Mouse (Mus musculus): ENCODE results near the gene Frmd4b. TPM values are rescaled to one million over a fixed set of nuclear protein-coding genes. Genes with fewer than 3 reads are reported as not detected.
A peak's percentile ranks its signal among the peaks of the same experiment; 100 is the strongest.
"Not testable (repeated sequence)": the region's sequence is repeated elsewhere in the genome, so short reads cannot be mapped to it uniquely, and the experiment has no call there.

The Frmd4b gene
- polyA plus RNA-seq, 1 experiment from 2014 or later, result 27.1 TPM

GRCm38 (mm10) chr6:97431309-97432004 lies 185.9 kb downstream of the Frmd4b start:
- ATAC-seq, result no peak
- Histone ChIP-seq H3K4me1 (replicated peaks) (peaks cover 8% of the 10 kb centered on the region), H3K27ac (no peak overlapping the region), H3K4me2 (replicated peaks) (no peak overlapping the region), H3K9ac (replicated peaks) (no peak overlapping the region), H3K36me3 (no peaks in the 10 kb centered on the region), H3K27me3 (no peaks in the 10 kb centered on the region), H3K4me3 (replicated peaks) (no peak overlapping the region), H3K9me3 (no peaks in the 10 kb centered on the region)
- WGBS, result 87% methylated on average over 10 of the region's 10 CpGs

GRCm38 (mm10) chr6:97430519-97430918 lies 186.8 kb downstream of the Frmd4b start:
- Histone ChIP-seq H3K4me1 (replicated peaks) (0 out of 2 replicates have a peak, but pooled peaks cover 3% of the 10 kb centered on the region), H3K36me3 (no peaks in the 10 kb centered on the region), H3K9me3 (no peaks in the 10 kb centered on the region), H3K4me2 (replicated peaks) (no peak overlapping the region), H3K27me3 (no peaks in the 10 kb centered on the region), H3K4me3 (replicated peaks) (no peak overlapping the region), H3K27ac (no peak overlapping the region), H3K9ac (replicated peaks) (no peak overlapping the region)
- 81% methylated on average over 6 of the region's 6 CpGs for WGBS
- ATAC-seq, result no peak

DNA sequence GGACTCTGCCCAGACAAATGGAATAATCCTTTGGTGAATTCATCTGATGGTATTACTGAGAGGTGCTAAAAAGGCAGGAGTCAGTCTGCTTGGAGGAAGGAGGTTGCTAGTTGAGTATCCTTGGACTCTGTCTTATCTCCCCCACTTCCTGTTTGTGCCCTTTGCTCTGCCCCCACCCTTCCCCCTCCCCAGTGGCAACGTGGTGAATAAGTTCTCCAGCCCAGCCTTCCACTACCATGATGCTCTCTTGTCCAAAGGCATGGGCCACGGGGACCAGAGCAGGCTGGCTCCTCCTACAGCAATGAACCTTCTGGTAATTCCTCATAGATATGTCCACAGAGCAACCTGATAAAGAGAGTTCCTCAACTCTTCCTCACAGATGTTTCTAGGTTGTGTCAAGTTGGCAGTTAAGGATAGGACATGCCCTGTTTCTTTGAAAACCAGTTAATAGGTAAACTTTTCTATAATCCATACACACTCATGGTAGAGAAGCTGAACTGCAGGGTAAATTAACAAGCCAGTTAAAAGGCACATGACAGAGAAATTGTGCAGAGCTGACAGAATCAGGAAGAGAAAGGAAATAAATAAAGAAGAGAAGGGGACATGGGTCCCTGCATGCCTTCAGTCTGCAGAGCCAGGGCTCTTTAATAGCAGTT lies 187.5 kb downstream of the Frmd4b start:
- Histone ChIP-seq H3K9ac (replicated peaks) (no peak overlapping the region), H3K4me2 (replicated peaks) (no peak overlapping the region), H3K36me3 (no peaks in the 10 kb centered on the region), H3K27ac (no peak overlapping the region), H3K9me3 (no peaks in the 10 kb centered on the region), H3K27me3 (no peaks in the 10 kb centered on the region), H3K4me3 (replicated peaks) (no peak overlapping the region), H3K4me1 (replicated peaks) (0 out of 2 replicates have a peak, but pooled peaks cover 2% of the 10 kb centered on the region)
- 52% methylated on average over 2 of the region's 2 CpGs for WGBS
- ATAC-seq, result no peak

DNA sequence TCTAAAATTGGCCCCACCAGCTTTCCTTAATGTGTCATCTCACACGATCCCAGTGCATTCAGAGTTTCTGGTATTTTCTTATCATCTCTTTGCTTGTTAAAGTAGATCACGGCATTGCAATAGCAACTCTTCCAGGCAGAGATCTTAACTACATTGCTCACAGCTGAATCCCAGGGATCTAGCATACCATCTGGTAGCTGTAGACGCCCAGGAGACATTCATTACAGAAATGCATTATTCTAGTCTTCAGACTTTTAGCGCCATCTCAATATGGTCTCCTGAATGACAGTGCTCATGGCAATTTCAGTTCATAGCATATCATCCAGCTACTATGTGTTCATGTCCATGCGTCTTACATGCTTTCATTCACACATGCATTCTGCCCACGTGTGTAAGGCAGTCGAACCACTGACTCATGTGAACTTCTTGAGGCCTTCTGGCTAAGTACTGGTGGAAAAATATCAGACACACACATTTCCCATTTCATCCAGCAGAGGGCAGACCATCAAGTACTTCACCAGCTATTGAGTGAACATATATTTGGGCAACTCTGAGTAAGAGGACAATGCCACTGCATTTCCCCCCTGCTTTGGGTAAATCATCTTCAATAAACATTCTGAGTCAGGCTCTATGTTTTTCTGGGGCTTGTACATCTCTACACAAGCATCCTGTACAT lies 197.4 kb downstream of the Frmd4b start:
- no peak overlapping the region for H3K9ac ChIP-seq (replicated peaks)
- H3K9me3 ChIP-seq, result no peaks in the 10 kb centered on the region
- no peak overlapping the region for H3K4me3 ChIP-seq (replicated peaks)
- no peaks in the 10 kb centered on the region for H3K27me3 ChIP-seq
- no peak overlapping the region for H3K4me2 ChIP-seq (replicated peaks)
- H3K27ac ChIP-seq, result no peak overlapping the region
- 72% methylated on average over 7 of the region's 7 CpGs for WGBS
- ATAC-seq, result no peak
- no peaks in the 10 kb centered on the region for H3K36me3 ChIP-seq
- no peaks in the 10 kb centered on the region for H3K4me1 ChIP-seq (replicated peaks)

DNA sequence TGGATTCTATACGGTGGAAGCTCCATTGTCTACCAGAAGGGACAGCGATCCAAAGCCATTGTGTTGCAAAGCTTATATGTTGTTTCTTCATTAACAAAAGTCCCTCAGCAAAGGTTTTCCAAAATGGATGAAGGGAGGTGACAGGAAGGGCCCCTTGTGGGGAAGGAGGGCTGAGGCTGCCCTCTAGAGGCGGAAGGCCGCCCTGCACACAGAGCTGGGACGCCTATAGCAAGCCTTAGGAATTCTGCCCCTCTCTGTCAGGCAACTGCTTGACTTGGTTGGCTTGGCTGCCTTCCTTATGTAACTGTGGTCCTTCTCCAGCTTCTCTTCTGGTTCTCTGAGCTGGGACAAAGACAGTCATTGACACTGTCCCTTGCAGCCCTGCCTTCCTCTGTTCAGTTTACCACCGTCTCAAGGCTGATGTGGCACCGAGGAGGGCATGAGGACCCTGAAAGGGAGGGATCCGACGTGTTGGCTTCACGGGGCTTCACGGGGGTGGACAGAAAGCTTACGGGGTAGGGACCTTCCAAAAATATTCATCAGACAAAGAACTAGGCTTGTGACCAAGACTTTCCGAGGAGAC lies 200.3 kb downstream of the Frmd4b start:
- peak; percentile 55; the same call in 1 of the 2 replicates for ATAC-seq
- H3K36me3 ChIP-seq, result no peaks in the 10 kb centered on the region
- H3K9ac ChIP-seq (replicated peaks), result no peak overlapping the region
- H3K27ac ChIP-seq, result no peak overlapping the region
- WGBS, result 56% methylated on average over 13 of the region's 13 CpGs
- H3K9me3 ChIP-seq, result no peaks in the 10 kb centered on the region
- no peak overlapping the region for H3K4me2 ChIP-seq (replicated peaks)
- H3K4me1 ChIP-seq (replicated peaks), result no peaks in the 10 kb centered on the region
- H3K27me3 ChIP-seq, result no peaks in the 10 kb centered on the region
- H3K4me3 ChIP-seq (replicated peaks), result no peak overlapping the region

DNA sequence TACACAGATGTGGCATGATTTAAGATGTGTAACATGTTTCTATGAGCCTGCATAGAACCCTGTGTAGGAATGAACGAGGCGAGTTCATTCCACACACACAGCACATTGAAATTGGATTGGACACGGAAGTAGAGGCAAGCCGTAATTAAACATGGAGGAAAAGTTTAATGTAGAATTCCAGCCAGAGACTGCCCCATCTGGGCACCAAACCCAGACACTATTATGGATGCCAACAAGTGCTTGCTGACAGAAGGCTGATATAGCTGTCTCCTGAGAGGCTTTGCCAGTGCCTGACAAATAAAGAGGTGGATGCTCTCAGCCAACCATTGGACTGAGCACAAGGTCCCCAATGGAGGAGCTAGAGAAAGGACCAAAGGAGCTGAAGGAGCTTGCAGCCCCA lies 201.8 kb downstream of the Frmd4b start:
- 82% methylated on average over 4 of the region's 4 CpGs for WGBS
- not testable (repeated sequence) for ATAC-seq

GRCm38 (mm10) chr6:97413453-97413852 lies 203.9 kb downstream of the Frmd4b start:
- Histone ChIP-seq H3K4me2 (replicated peaks) (no peak overlapping the region), H3K4me1 (replicated peaks) (0 out of 2 replicates have a peak, but pooled peaks cover 2% of the 10 kb centered on the region), H3K9me3 (no peaks in the 10 kb centered on the region), H3K27ac (no peak overlapping the region), H3K27me3 (no peaks in the 10 kb centered on the region), H3K36me3 (no peaks in the 10 kb centered on the region; the same call in 1 of the 2 replicates), H3K4me3 (replicated peaks) (no peak overlapping the region), H3K9ac (replicated peaks) (no peak overlapping the region)
- WGBS, result 81% methylated on average over 7 of the region's 7 CpGs
- no peak for ATAC-seq

More for the DNA sequence above, 201.8 kb downstream of the Frmd4b start:
- H3K27me3 ChIP-seq; H3K9me3 ChIP-seq; H3K4me1 ChIP-seq (replicated peaks); H3K4me3 ChIP-seq (replicated peaks); H3K9ac ChIP-seq (replicated peaks); H3K27ac ChIP-seq; H3K4me2 ChIP-seq (replicated peaks); H3K36me3 ChIP-seq: not testable (repeated sequence)

DNA sequence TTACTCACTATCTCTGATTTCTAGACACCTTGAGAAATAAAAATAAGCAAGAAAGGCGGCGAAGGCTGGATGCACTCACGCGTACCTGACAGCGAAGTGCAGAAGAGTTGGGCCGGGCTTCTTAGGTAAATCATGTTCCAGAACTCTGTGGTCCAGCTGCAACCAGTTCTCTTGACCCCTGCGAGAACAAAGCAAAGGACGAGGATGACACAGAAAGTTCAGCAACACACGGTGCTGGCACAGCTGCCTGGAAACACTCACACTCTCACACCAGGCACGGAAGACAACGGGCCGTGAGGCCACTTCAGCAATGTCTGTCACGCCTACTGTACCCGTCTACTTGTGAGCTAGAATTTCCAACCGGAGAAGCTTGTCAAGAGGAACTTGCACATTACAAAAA lies 204.9 kb downstream of the Frmd4b start:
- Histone ChIP-seq H3K4me2 (replicated peaks) (no peak overlapping the region), H3K9ac (replicated peaks) (no peak overlapping the region), H3K36me3 (no peaks in the 10 kb centered on the region; the same call in 1 of the 2 replicates), H3K27ac (no peak overlapping the region), H3K4me3 (replicated peaks) (no peak overlapping the region), H3K9me3 (no peaks in the 10 kb centered on the region), H3K4me1 (replicated peaks) (0 out of 2 replicates have a peak, but pooled peaks cover 2% of the 10 kb centered on the region), H3K27me3 (no peaks in the 10 kb centered on the region)
- 88% methylated on average over 15 of the region's 15 CpGs for WGBS
- no peak for ATAC-seq

DNA sequence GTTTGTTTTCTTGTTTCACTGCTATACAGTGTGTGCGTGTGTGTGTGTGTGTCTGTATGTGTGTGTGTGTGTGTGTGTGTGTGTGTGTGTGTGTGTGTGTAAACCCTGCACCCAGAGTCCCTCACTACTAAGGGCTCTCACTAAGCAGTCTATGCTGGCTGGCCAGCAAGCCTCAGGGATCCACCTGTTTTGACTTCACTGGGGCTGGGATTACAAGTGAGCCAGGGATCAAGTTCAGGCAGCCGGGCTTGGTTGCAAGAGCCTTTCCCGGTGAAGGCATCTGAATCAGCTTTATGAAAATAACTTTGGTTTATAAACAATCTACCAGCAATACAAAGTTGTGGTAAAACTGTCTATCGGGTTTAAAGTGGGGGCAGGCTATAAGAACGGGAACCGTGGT lies 206.0 kb downstream of the Frmd4b start:
- H3K9ac ChIP-seq (replicated peaks), result no peak overlapping the region
- H3K4me1 ChIP-seq (replicated peaks), result 0 out of 2 replicates have a peak, but pooled peaks cover 2% of the 10 kb centered on the region
- no peak overlapping the region for H3K27ac ChIP-seq
- H3K4me3 ChIP-seq (replicated peaks), result no peak overlapping the region
- no peak overlapping the region for H3K4me2 ChIP-seq (replicated peaks)
- no peaks in the 10 kb centered on the region for H3K27me3 ChIP-seq
- WGBS, result 82% methylated on average over 6 of the region's 6 CpGs
- H3K9me3 ChIP-seq, result no peaks in the 10 kb centered on the region
- no peak for ATAC-seq
- no peaks in the 10 kb centered on the region; the same call in 1 of the 2 replicates for H3K36me3 ChIP-seq

DNA sequence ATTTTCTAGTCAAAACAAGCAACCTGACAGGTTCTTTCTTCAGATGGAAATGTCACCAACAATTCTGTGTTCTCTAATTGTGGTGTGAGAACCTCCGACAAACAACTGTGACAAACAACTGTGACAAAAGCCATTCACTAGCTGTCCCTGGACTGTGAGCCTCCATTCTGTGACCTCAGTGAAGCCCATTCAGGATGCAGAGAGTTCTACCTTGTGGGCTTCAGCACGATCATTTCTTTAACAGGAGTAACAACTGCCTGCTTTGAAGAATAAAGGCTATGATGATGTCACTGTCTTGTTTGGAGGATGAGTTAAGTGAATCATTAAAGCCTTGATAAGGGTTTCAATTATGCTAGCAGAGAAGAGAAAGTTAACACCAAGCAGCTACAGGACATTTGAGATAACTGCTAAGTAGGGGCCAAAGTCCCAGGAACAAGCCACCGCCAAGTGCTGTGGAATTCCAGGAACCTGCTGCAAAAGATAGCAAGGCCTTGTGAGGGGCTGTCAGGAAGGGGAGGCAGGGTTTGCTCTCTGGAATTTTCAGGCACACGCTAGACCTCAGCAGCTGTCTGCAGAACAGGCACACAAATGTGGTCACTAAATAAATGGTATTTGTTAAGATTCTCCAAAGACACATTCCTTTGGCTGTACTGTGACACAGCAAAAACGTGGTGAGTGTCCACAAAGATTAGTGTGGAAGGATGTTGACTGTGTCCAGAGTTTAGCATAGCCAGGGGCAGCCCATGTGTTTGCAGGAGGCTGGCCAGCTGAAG lies 207.7 kb downstream of the Frmd4b start:
- peaks cover 10% of the 10 kb centered on the region; the same call in 1 of the 2 replicates for H3K4me1 ChIP-seq (replicated peaks)
- H3K9me3 ChIP-seq, result no peaks in the 10 kb centered on the region
- no peak for ATAC-seq
- 35% methylated on average over 5 of the region's 5 CpGs for WGBS
- no peaks in the 10 kb centered on the region; the same call in 1 of the 2 replicates for H3K36me3 ChIP-seq
- no peak overlapping the region for H3K4me3 ChIP-seq (replicated peaks)
- H3K4me2 ChIP-seq (replicated peaks), result no peak overlapping the region
- H3K27me3 ChIP-seq, result no peaks in the 10 kb centered on the region
- H3K27ac ChIP-seq, result no peak overlapping the region
- no peak overlapping the region for H3K9ac ChIP-seq (replicated peaks)

DNA sequence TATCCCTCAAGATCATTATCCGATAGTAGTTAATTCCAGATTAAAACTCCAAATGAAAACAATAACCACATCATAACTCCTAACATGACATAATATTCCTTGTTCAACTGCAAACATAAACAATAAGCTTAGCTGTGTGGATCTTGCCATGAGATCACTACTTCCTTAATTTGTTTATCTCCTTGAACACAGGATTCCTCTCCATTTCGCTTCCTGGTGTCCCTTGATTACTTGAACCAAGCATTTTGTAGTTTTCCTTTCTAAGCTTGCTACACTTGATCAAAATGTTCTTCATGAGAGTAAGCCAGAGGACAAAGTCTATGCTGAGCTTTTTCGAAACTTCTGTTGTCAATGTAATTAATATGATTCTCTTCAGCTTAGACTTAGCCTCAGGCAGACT lies 209.4 kb downstream of the Frmd4b start:
- ATAC-seq, result no peak
- Histone ChIP-seq H3K27me3 (no peaks in the 10 kb centered on the region), H3K9ac (replicated peaks) (no peak overlapping the region), H3K36me3 (no peaks in the 10 kb centered on the region; the same call in 1 of the 2 replicates), H3K9me3 (no peaks in the 10 kb centered on the region), H3K27ac (no peak overlapping the region), H3K4me1 (replicated peaks) (peaks cover 10% of the 10 kb centered on the region; the same call in 1 of the 2 replicates), H3K4me2 (replicated peaks) (no peak overlapping the region), H3K4me3 (replicated peaks) (no peak overlapping the region)
- WGBS, result 95% methylated on average over 3 of the region's 3 CpGs

Measured in midbrain, embryonic 13.5 days (tissue).